Mouse (Mus musculus): ENCODE results near the gene Agap1.

GRCm38 (mm10) chr1:89478571-89479460 is 24.2 kb downstream of the Agap1 start:
- no peak for TF ChIP-seq CTCF (conservative IDR thresholded peaks at IDR 0.05; ENCODE audit: insufficient read depth, insufficient read length, low read depth, low read length)
- TF ChIP-seq POLR2A (IDR thresholded peaks at IDR 0.05; ENCODE audit: low read depth, low read length), result no peak

Data from kidney, adult 2 months (tissue).